Mouse (Mus musculus): ENCODE data around the gene Fam102a. TPM values are rescaled to one million over a fixed set of nuclear protein-coding genes. Genes with fewer than 3 reads are reported as not detected.

Fam102a gene
- total RNA-seq, 2 experiments from 2014 or later: 1.8 to 3.1 TPM

GRCm38 (mm10) chr2:32524536-32525031 lies 10.5 kb upstream of the Fam102a start:
- no peak for TF ChIP-seq CTCF (IDR thresholded peaks at IDR 0.05)
- intact Hi-C loops (cut with DNase I): no loop called here

DNA sequence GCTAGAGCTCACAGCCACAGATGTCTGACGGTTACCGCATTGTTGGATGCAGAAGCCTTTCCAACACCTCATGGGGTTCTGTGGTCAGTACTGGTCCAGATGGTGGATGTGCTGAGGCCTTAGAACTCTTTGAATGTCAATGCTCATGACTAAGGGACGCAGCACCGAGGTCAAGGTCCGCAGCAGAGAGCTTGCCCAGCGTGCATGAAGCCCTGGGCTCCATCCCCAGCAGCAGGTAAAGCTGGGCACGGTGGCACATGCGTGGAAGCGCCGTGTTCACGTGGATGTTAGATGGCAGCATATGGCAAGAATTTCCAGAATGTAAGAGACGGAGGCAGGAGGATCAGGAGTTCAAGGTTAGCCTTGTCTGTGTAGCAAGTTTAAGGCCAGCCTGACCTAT lies 9.3 kb upstream of the Fam102a start:
- H3K27ac ChIP-seq: no peak overlapping the region
- no peak for DNase-seq
- TF ChIP-seq CTCF (IDR thresholded peaks at IDR 0.05): no peak
- intact Hi-C loops (cut with DNase I): no loop called here
- H3K4me3 ChIP-seq: no peak overlapping the region

More at GRCm38 (mm10) chr2:32524536-32525031, 10.5 kb upstream of the Fam102a start:
- no peak overlapping the region for H3K27ac ChIP-seq
- DNase-seq: no peak
- H3K4me3 ChIP-seq: no peak overlapping the region

- Histone ChIP-seq H3K27ac (peak overlapping the region; percentile 28), H3K4me3 (peak overlapping the region; percentile 35)
- peak; percentile 64 for DNase-seq
- TF ChIP-seq CTCF (IDR thresholded peaks at IDR 0.05): no peak
- intact Hi-C loops (cut with DNase I): no loop called here
These were observed 7.6 kb upstream of the Fam102a start for GRCm38 (mm10) chr2:32527468-32527966.

DNA sequence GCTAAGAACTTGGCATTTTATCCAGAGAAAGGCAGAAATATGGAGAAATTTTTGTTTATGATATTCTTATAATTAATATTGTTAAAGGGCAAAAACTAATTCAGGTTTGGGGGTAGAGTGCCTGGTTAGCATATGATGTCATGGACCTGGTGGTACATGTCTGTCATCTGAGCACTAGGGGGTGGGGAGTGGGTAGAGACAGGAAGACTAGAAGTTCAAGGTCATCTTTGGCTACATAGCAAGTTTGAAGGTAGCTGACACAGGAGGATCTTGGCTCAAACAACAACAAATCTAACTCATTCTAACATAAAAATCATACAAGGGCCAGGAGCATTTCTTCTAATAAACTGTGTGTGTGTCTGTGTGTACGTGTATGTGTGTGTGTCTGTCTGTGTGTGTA lies 6.8 kb upstream of the Fam102a start:
- no peak overlapping the region; the same call in 1 of the 2 replicates for H3K27ac ChIP-seq
- TF ChIP-seq CTCF (IDR thresholded peaks at IDR 0.05): no peak
- no peak overlapping the region for H3K4me3 ChIP-seq
- DNase-seq: no peak
- intact Hi-C loops (cut with DNase I): no loop called here

DNA sequence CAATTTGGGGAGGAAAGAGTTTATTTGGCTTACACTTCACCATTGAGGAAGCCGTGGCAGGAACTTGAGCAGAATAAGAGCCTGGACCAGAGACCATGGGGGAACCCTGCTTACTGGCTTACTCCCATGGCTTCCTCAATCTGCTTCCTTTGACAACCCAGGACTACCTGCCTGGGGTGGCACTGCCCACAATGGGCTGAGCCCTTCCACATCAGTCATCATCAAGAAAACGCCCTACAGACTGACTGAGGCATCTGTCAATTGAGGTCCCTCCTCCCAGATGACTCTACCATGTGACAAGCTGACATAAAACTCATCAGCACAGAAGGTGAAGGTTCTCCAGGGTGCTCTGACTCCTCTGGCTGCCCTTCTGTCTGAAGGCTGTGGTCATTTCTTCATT lies 4.7 kb upstream of the Fam102a start:
- no peak for TF ChIP-seq CTCF (IDR thresholded peaks at IDR 0.05)
- Histone ChIP-seq H3K27ac (no peak overlapping the region), H3K4me3 (no peak overlapping the region)
- intact Hi-C loops (cut with DNase I): no loop called here
- no peak for DNase-seq

DNA sequence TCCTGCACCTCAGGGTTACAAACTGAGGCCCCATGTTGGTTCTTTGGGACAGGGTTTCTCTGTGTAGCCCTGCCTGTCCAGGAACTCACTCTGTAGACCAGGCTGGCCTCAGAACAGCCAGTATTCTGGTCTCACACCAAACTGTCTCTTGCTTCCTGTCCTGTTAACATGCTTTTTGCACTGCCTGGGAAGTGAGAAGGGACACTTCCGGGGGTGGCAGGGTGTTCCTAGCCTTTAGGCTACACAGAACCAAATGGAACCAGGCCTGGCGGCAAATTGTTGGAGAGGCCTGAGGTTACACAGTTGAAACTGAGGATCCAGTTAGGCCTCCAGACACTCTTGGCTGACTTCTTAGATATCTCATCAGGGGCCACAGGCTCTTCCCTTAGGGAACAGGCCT lies 2.0 kb upstream of the Fam102a start:
- DNase-seq: no peak
- TF ChIP-seq CTCF (IDR thresholded peaks at IDR 0.05): no peak
- intact Hi-C loops (cut with DNase I): no loop called here
- Histone ChIP-seq H3K4me3 (no peak overlapping the region), H3K27ac (no peak overlapping the region; the same call in 1 of the 2 replicates)

- Histone ChIP-seq H3K4me3 (peak overlapping the region; percentile 74), H3K27ac (peak overlapping the region; percentile 93)
- intact Hi-C loops (cut with DNase I): loop anchor here (2.0 kb wide), 1 partner anchor 33 kb away; no protein-coding TSS in a partner anchor
- TF ChIP-seq CTCF (IDR thresholded peaks at IDR 0.05): no peak
- peak; percentile 58 for DNase-seq
These were observed 935 bp upstream of the Fam102a start for GRCm38 (mm10) chr2:32534061-32534732.

- intact Hi-C loops (cut with DNase I): loop anchor here (2.0 kb wide), 1 partner anchor 31 kb away; no protein-coding TSS in a partner anchor
- Histone ChIP-seq H3K4me3 (peak overlapping the region; percentile 74), H3K27ac (peak overlapping the region; percentile 93)
- peak; percentile 73 for DNase-seq
- no peak for TF ChIP-seq CTCF (IDR thresholded peaks at IDR 0.05)
These were observed 414 bp downstream of the Fam102a start for GRCm38 (mm10) chr2:32535501-32535991.

- DNase-seq: peak; percentile 51
- TF ChIP-seq CTCF (IDR thresholded peaks at IDR 0.05): no peak
- Histone ChIP-seq H3K27ac (peak overlapping the region; percentile 93), H3K4me3 (peak overlapping the region; percentile 74)
- intact Hi-C loops (cut with DNase I): no loop called here
These were observed 1.0 kb downstream of the Fam102a start for GRCm38 (mm10) chr2:32536086-32536633.

DNA sequence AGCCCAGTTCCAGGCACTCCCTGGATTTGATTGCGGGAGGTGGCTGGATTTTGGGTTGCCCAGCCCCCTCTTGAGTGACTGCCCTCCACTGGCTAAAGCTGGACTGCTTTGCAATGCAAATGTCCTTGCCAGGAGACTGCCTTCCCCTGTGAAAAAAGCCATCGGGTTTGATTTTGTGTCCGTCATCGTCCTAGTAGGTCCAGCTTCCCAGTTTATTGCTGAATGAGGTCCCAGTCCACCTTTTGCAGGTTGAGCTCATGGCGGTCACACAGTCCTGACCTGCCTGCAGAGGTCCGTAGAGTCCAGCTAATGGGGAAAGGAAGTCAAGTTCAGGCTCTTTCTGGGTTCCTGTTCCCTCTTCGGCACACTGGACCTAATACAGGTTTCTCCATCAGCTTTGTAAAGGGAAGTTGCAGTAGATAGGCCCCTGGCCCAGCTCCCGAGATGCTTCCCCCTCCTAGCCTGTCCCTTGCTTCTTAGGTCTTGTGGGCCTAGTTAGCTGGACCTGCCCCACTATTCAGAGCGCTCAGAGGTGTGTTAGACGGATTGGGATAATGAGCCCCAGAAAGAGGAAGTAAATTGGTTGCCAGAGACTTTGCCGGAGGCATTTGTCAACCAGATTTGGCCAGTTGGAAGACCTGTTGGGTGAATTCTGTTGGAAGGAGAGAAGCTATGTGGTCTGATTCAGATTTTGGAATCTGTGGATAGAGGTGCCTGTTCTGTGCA lies 1.7 kb downstream of the Fam102a start:
- Histone ChIP-seq H3K4me3 (peak overlapping the region; percentile 74), H3K27ac (peak overlapping the region; percentile 93)
- peak; percentile 49 for TF ChIP-seq CTCF (IDR thresholded peaks at IDR 0.05)
- intact Hi-C loops (cut with DNase I): no loop called here
- DNase-seq: peak; percentile 67

- DNase-seq: no peak
- intact Hi-C loops (cut with DNase I): no loop called here
- Histone ChIP-seq H3K4me3 (peak overlapping the region; percentile 74), H3K27ac (peak overlapping the region; percentile 93)
- TF ChIP-seq CTCF (IDR thresholded peaks at IDR 0.05): no peak
These were observed 2.3 kb downstream of the Fam102a start for GRCm38 (mm10) chr2:32537360-32537905.

DNA sequence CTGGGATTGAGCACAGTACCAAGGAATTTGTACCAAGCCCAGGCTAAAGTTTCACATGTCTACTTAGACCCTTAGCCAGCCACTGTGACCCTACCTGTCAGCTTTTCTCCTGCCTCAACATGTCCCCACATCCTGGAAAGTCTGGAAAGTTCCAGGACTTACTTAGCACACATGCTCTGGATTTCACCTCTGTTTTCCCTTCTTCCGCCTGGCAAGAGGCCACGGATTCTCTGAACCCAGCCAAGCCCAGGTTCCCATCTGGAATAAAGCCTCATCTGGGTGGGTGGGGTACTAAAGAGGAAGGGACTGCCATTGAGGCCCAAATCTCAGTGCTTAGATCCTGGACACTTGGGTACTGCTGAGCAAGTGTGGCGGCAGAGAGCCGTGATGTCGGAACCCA lies 2.8 kb downstream of the Fam102a start:
- peak; percentile 46 for DNase-seq
- Histone ChIP-seq H3K4me3 (peak overlapping the region; percentile 74), H3K27ac (peak overlapping the region; percentile 93)
- TF ChIP-seq CTCF (IDR thresholded peaks at IDR 0.05): no peak
- intact Hi-C loops (cut with DNase I): no loop called here
